Mouse (Mus musculus) CH12.LX (cell line): ENCODE results near the gene Rock2. TPM values are rescaled to one million over a fixed set of nuclear protein-coding genes. Genes with fewer than 3 reads are reported as not detected.

Experiments used
- DNase-seq: peaks from one replicate; pipeline ENCODE4 v3.0.0-alpha.2; 2013; ENCODE audit errors: extremely low read depth
- H3K27ac ChIP-seq: 2 replicates; pipeline ENCODE4 v1.5.1; 2012; ENCODE audit warnings: low read depth, mild to moderate bottlenecking, control low read depth, moderate library complexity; ENCODE audit not compliant: insufficient read depth
- H3K27me3 ChIP-seq: replicated peaks from 2 replicates; pipeline ENCODE3; 2012; ENCODE audit warnings: inconsistent platforms
- H3K36me3 ChIP-seq, 2 experiments: replicated peaks in 1 of 2; 2 replicates each; pipeline versions ENCODE3 to v1.6.1; 2012; ENCODE audit warnings: inconsistent platforms in 1 of 2, low read length in 1 of 2, mild to moderate bottlenecking in 1 of 2, mixed read lengths in 1 of 2, moderate library complexity in 1 of 2; ENCODE audit not compliant: control insufficient read depth in 1 of 2, insufficient read depth in 1 of 2
- H3K4me1 ChIP-seq, 2 experiments: 2 replicates each; pipeline ENCODE4 v1.6.1; 2012; ENCODE audit warnings: inconsistent platforms in 1 of 2, moderate library complexity in 1 of 2; ENCODE audit not compliant: insufficient read depth in 2 of 2, control insufficient read depth in 1 of 2
- H3K4me2 ChIP-seq: 2 replicates; pipeline ENCODE4 v1.6.1; 2012; ENCODE audit warnings: low read depth, mild to moderate bottlenecking, control low read depth; ENCODE audit not compliant: poor library complexity, insufficient read depth, severe bottlenecking
- H3K4me3 ChIP-seq, 3 experiments: fragments of 150-350 bp in 1 of 3; sonication (generic) in 1 of 3; replicated peaks in 1 of 3; 2 replicates each; pipeline versions ENCODE3 to v1.5.1; 2011 to 2012; ENCODE audit warnings: low read depth in 2 of 3, low read length in 2 of 3, mild to moderate bottlenecking in 2 of 3, moderate library complexity in 2 of 3, control low read depth in 1 of 3, improper control_type of control experiment in 1 of 3, inconsistent platforms in 1 of 3, mixed read lengths in 1 of 3; ENCODE audit not compliant: poor library complexity in 1 of 3
- H3K79me2 ChIP-seq: replicated peaks from 2 replicates; pipeline ENCODE4 v1.6.1; 2012; ENCODE audit warnings: mild to moderate bottlenecking, moderate library complexity; ENCODE audit not compliant: control insufficient read depth, poor library complexity, insufficient read depth, severe bottlenecking; ENCODE audit errors: extremely low read depth
- H3K9ac ChIP-seq: 2 replicates; pipeline ENCODE4 v1.6.1; 2012; ENCODE audit warnings: low read depth, mild to moderate bottlenecking, control low read depth, moderate library complexity; ENCODE audit not compliant: insufficient read depth
- H3K9me3 ChIP-seq: replicated peaks from 2 replicates; pipeline ENCODE3; 2012; ENCODE audit warnings: low read length, inconsistent platforms, mixed read lengths
- BHLHE40 ChIP-seq: IDR thresholded peaks from 2 replicates; pipeline ENCODE4 v1.6.1; 2011; ENCODE audit warnings: mild to moderate bottlenecking, low read depth, low read length, improper control_type of control experiment
- CHD1 ChIP-seq: IDR thresholded peaks from 2 replicates; pipeline ENCODE4 v1.6.1; 2012; ENCODE audit warnings: low read depth, low read length, improper control_type of control experiment, inconsistent platforms
- CHD2 ChIP-seq: IDR thresholded peaks from 2 replicates; pipeline ENCODE4 v1.6.1; 2011; ENCODE audit warnings: low read length, improper control_type of control experiment
- CTCF ChIP-seq, 2 experiments: IDR thresholded peaks in 1 of 2; conservative IDR thresholded peaks in 1 of 2; 2 replicates each; pipeline ENCODE4 v1.5.1; 2011 to 2012; ENCODE audit warnings: low read depth in 2 of 2, low read length in 2 of 2, improper control_type of control experiment in 1 of 2, inconsistent platforms in 1 of 2, mild to moderate bottlenecking in 1 of 2, moderate library complexity in 1 of 2
- ELF1 ChIP-seq: IDR thresholded peaks from 2 replicates; pipeline ENCODE4 v1.6.1; 2014; ENCODE audit warnings: low read depth, mild to moderate bottlenecking, inconsistent platforms, low read length, improper control_type of control experiment
- EP300 ChIP-seq: IDR thresholded peaks from 2 replicates; pipeline ENCODE4 v1.6.1; 2011; ENCODE audit warnings: low read length, improper control_type of control experiment
- ETS1 ChIP-seq: conservative IDR thresholded peaks from 2 replicates; pipeline ENCODE4 v1.6.1; 2012; ENCODE audit warnings: low read depth, mild to moderate bottlenecking, inconsistent platforms, low read length, improper control_type of control experiment, moderate library complexity
- GABPA ChIP-seq: IDR thresholded peaks from 2 replicates; pipeline ENCODE4 v1.6.1; 2012; ENCODE audit warnings: low read depth, low read length, improper control_type of control experiment, inconsistent platforms; ENCODE audit not compliant: insufficient replicate concordance
- HCFC1 ChIP-seq: IDR thresholded peaks from 2 replicates; pipeline ENCODE4 v1.6.1; 2012; ENCODE audit warnings: low read depth, mild to moderate bottlenecking, inconsistent platforms, low read length, improper control_type of control experiment
- JUN ChIP-seq: IDR thresholded peaks from 2 replicates; pipeline ENCODE4 v1.6.1; 2011; ENCODE audit warnings: low read depth, mild to moderate bottlenecking, low read length, improper control_type of control experiment, moderate library complexity; ENCODE audit not compliant: insufficient read depth
- MAFK ChIP-seq: IDR thresholded peaks from 2 replicates; pipeline ENCODE4 v1.6.1; 2011; ENCODE audit warnings: low read length, improper control_type of control experiment; ENCODE audit not compliant: insufficient replicate concordance
- MEF2A ChIP-seq: IDR thresholded peaks from 2 replicates; pipeline ENCODE4 v1.6.1; 2014; ENCODE audit warnings: low read depth, mild to moderate bottlenecking, inconsistent platforms, low read length, improper control_type of control experiment, borderline replicate concordance
- MXI1 ChIP-seq: IDR thresholded peaks from 2 replicates; pipeline ENCODE4 v1.6.1; 2011; ENCODE audit warnings: mild to moderate bottlenecking, low read depth, low read length, improper control_type of control experiment
- MYC ChIP-seq: IDR thresholded peaks from 2 replicates; pipeline ENCODE4 v1.6.1; 2011; ENCODE audit warnings: low read depth, mild to moderate bottlenecking, improper control_type of control experiment, low read length
- POLR2A ChIP-seq: IDR thresholded peaks from 2 replicates; pipeline ENCODE4 v1.6.1; 2011; ENCODE audit warnings: low read depth, mild to moderate bottlenecking, improper control_type of control experiment, low read length
- POLR2AphosphoS2 ChIP-seq: IDR thresholded peaks from 2 replicates; pipeline ENCODE4 v1.6.1; 2011; ENCODE audit warnings: low read depth, low read length, improper control_type of control experiment
- TBP ChIP-seq: conservative IDR thresholded peaks from 2 replicates; pipeline ENCODE4 v1.6.1; 2011; ENCODE audit warnings: low read depth, low read length, improper control_type of control experiment
- UBTF ChIP-seq: IDR thresholded peaks from 2 replicates; pipeline ENCODE4 v1.6.1; 2012; ENCODE audit warnings: low read depth, mild to moderate bottlenecking, inconsistent platforms, low read length, improper control_type of control experiment, moderate library complexity
- ZC3H11A ChIP-seq: IDR thresholded peaks from 2 replicates; pipeline ENCODE4 v1.6.1; 2012; ENCODE audit warnings: low read depth, mild to moderate bottlenecking, inconsistent platforms, low read length, improper control_type of control experiment
- ZKSCAN1 ChIP-seq: IDR thresholded peaks from 2 replicates; pipeline ENCODE4 v1.6.1; 2012; ENCODE audit warnings: low read depth, inconsistent platforms, low read length, improper control_type of control experiment, borderline replicate concordance
- ZMIZ1 ChIP-seq: IDR thresholded peaks from 2 replicates; pipeline ENCODE4 v1.6.1; 2012; ENCODE audit warnings: low read depth, mild to moderate bottlenecking, inconsistent platforms, low read length, improper control_type of control experiment
- ZNF384 ChIP-seq: IDR thresholded peaks from 2 replicates; pipeline ENCODE4 v1.6.1; 2012; ENCODE audit warnings: low read depth, low read length, improper control_type of control experiment, inconsistent platforms
- dilution Hi-C: fragments of 300-500 bp; cut with MboI; formaldehyde crosslinking; loops from 2 replicates; pipeline ENCODE4 v1.14.3; 2020; ENCODE audit warnings: low sequenced_read_pairs; ENCODE audit not compliant: extremely low pct_unique_long_range_greater_than_20kb, extremely low pct_ligation_motif_present
- in situ Hi-C: fragments of 300-500 bp; cut with MboI; formaldehyde crosslinking; loops from 3 replicates; pipeline ENCODE4 v1.14.3; 2019; ENCODE audit warnings: low sequenced_read_pairs, low pct_ligation_motif_present, low pct_unique_long_range_greater_than_20kb, mixed read lengths
- polyA plus RNA-seq: library from polyadenylated mRNA; unstranded; fragments of >175 nt; gene quantifications from 2 replicates; pipeline ENCODE4 v1.2.1, GENCODE M21; 2012; ENCODE audit warnings: low read depth; ENCODE audit not compliant: insufficient read length
- total RNA-seq, 2 experiments: library from RNA; depleted of rRNA; stranded (reverse); fragments of 300-350 nt in 1 of 2; fragments of >200 nt in 1 of 2; gene quantifications; 2 replicates each; pipeline ENCODE4 v1.2.3; 2012 to 2014

Gene Rock2
- total and polyA plus RNA-seq, 3 experiments = 39.1 to 49.9 (median 40.3) TPM

- Histone ChIP-seq H3K9me3 (no peaks in the 10 kb centered on the region), H3K4me3 (no peak overlapping the region), H3K36me3 (no peaks in the 10 kb centered on the region), H3K9ac (no peak overlapping the region), H3K27ac (no peak overlapping the region), H3K79me2 (no peaks in the 10 kb centered on the region), H3K4me2 (no peak overlapping the region), H3K4me1 (peaks cover 0 to 3% of the 10 kb centered on the region in 2 experiments; a peak in 2 of 4 replicates), H3K27me3 (no peaks in the 10 kb centered on the region)
- dilution Hi-C loops = no loop called here
- TF ChIP-seq EP300 (no peak), MYC (no peak), HCFC1 (no peak), MAFK (no peak), ZMIZ1 (no peak), UBTF (no peak), GABPA (no peak), TBP (no peak), ZNF384 (no peak)
- DNase-seq = no peak
- in situ Hi-C loops = no loop called here
These were observed 8.3 kb upstream of the Rock2 start for GRCm38 (mm10) chr12:16886354-16886753.

GRCm38 (mm10) chr12:16893039-16893438, 1.7 kb upstream of the Rock2 start:
- Histone ChIP-seq H3K79me2 (peaks cover 24% of the 10 kb centered on the region), H3K36me3 (no peaks in the 10 kb centered on the region), H3K4me3 (no peak overlapping the region), H3K4me2 (peak overlapping the region; percentile 87), H3K4me1 (peaks cover 8 to 18% of the 10 kb centered on the region in 2 experiments), H3K27me3 (no peaks in the 10 kb centered on the region), H3K9me3 (no peaks in the 10 kb centered on the region)
- dilution Hi-C loops (no loop called here), in situ Hi-C loops (no loop called here)
- DNase-seq = no peak
- TF ChIP-seq ZNF384 (peak; percentile 84), ELF1 (no peak)
- TF ChIP-seq, all 38 proteins: peak for 1
- Histone ChIP-seq H3K9ac (peak overlapping the region; percentile 60), H3K27ac (peak overlapping the region; percentile 94)

- H3K27ac ChIP-seq = peak overlapping the region; percentile 98
- no peaks in the 10 kb centered on the region for H3K9me3 ChIP-seq
- dilution Hi-C loops = no loop called here
- TF ChIP-seq MEF2A = peak; percentile 82
- TF ChIP-seq BHLHE40 = peak; percentile 51
- TF ChIP-seq MXI1 = peak; percentile 71
- TF ChIP-seq CTCF (conservative IDR thresholded peaks at IDR 0.05 in 1 of 2, IDR thresholded peaks at IDR 0.05 in 1 of 2; ENCODE audit: low read depth in 2 of 2, low read length in 2 of 2) = no peak
- TF ChIP-seq TBP = peak; percentile 83
- peak; percentile 15; the same call in 1 of the 2 replicates for TF ChIP-seq CHD2
- TF ChIP-seq ZKSCAN1 = no peak
- TF ChIP-seq ZC3H11A = no peak
- TF ChIP-seq MAFK = 0 out of 2 replicates have a peak, but pooled peaks have one; percentile 31
- no peak for TF ChIP-seq JUN
- TF ChIP-seq ELF1 = peak; percentile 71
- TF ChIP-seq ZNF384 = no peak
- TF ChIP-seq POLR2AphosphoS2 = peak; percentile 76
- 0 out of 2 replicates have a peak, but pooled peaks have one; percentile 63 for TF ChIP-seq MYC
- peak; percentile 83 for TF ChIP-seq ETS1
- TF ChIP-seq CHD1 = peak; percentile 96
- peak; percentile 41; the same call in 1 of the 2 replicates for TF ChIP-seq POLR2A
- TF ChIP-seq HCFC1 = peak; percentile 50
- peak; percentile 36; the same call in 1 of the 2 replicates for TF ChIP-seq ZMIZ1
These were observed 869 bp upstream of the Rock2 start for GRCm38 (mm10) chr12:16893656-16894395.

More at GRCm38 (mm10) chr12:16893656-16894395, 869 bp upstream of the Rock2 start:
- Histone ChIP-seq H3K9ac (peak overlapping the region; percentile 81), H3K4me1 (peaks cover 8 to 23% of the 10 kb centered on the region in 2 experiments), H3K27me3 (no peaks in the 10 kb centered on the region), H3K4me3 (peak overlapping the region; percentile 45 to 89 (median 82)), H3K79me2 (peaks cover 32% of the 10 kb centered on the region), H3K36me3 (no peaks in the 10 kb centered on the region), H3K4me2 (peak overlapping the region; percentile 87)
- peak; percentile 82 for DNase-seq
- in situ Hi-C loops = no loop called here
